Comparison of ENCODE assay signal across 21 mouse cellular contexts in genomic region chr9:92601551-92601950, GRCm38 (mm10). TPM values are rescaled to one million over a fixed set of nuclear protein-coding genes. Genes with fewer than 3 reads are reported as not detected.
DNase-seq lines count a peak whose midpoint lies in the region; ATAC-seq and TF ChIP-seq lines count a peak whose summit lies in the region.
"Had no signal": no experiment of that assay in that cellular context is flagged by ENCODE, and none has a peak within 500 bp of the region (broad histone marks: within the 10 kb centered on the region; RNA-seq: fewer than 3 reads in every experiment).

No protein-coding gene starts in this region.

- no peak for DNase-seq in hindbrain, postnatal 0 days (ENCODE audit: low spot score)
- DNase-seq in retina, postnatal 1 day, result peak; percentile 87
- no peak for DNase-seq in retina, embryonic 14.5 days (ENCODE audit: low spot score)
- no peak for DNase-seq in layer of hippocampus, postnatal 10 days (ENCODE audit: low spot score in 2 of 2)
- DNase-seq: adrenal gland, adult 8-10 months; adrenal gland, postnatal 14 days; adrenal gland, postnatal 36 days; cerebellum, adult 11-12 months; cerebellum, adult 2 months; cerebellum, adult 9-10 months; cerebellum, postnatal 10 days; cerebellum, postnatal 25 days; forebrain, postnatal 0 days had no signal

- no peak overlapping the region for H3K4me3 ChIP-seq in hindbrain, postnatal 0 days (ENCODE audit: low read length)
- H3K4me3 ChIP-seq in hindbrain, embryonic 12.5 days, result no peak overlapping the region
- H3K4me3 ChIP-seq: embryonic facial prominence, embryonic 10.5 days; embryonic facial prominence, embryonic 12.5 days; forebrain, embryonic 13.5 days; forebrain, embryonic 15.5 days had no signal

- no peak for TF ChIP-seq CTCF in hindbrain, postnatal 0 days (IDR thresholded peaks at IDR 0.05; ENCODE audit: low read depth)

- no peak overlapping the region for H3K9ac ChIP-seq in hindbrain, postnatal 0 days (replicated peaks; ENCODE audit: low read length)
- H3K9ac ChIP-seq in hindbrain, embryonic 12.5 days, result no peak overlapping the region
- H3K9ac ChIP-seq: embryonic facial prominence, embryonic 12.5 days; forebrain, embryonic 13.5 days; forebrain, embryonic 15.5 days; forebrain, postnatal 0 days had no signal

- 0 out of 2 replicates have a peak, but pooled peaks have one; percentile 29 for ATAC-seq in hindbrain, postnatal 0 days
- ATAC-seq in hindbrain, embryonic 12.5 days (ENCODE audit: low FRiP score), result no peak
- ATAC-seq: activated CD4-positive, CD25-positive, alpha-beta regulatory T cell, adult 4 months; forebrain, embryonic 13.5 days; forebrain, embryonic 15.5 days; forebrain, postnatal 0 days; Patski had no signal

- H3K4me1 ChIP-seq in hindbrain, postnatal 0 days (ENCODE audit: insufficient read depth, low read length), result no peaks in the 10 kb centered on the region
- no peaks in the 10 kb centered on the region for H3K4me1 ChIP-seq in hindbrain, embryonic 12.5 days
- H3K4me1 ChIP-seq: embryonic facial prominence, embryonic 12.5 days; forebrain, embryonic 13.5 days; forebrain, embryonic 15.5 days had no signal

- H3K9me3 ChIP-seq in hindbrain, postnatal 0 days (ENCODE audit: low read length), result no peaks in the 10 kb centered on the region
- no peaks in the 10 kb centered on the region for H3K9me3 ChIP-seq in hindbrain, embryonic 12.5 days (replicated peaks)
- H3K9me3 ChIP-seq: embryonic facial prominence, embryonic 10.5 days; embryonic facial prominence, embryonic 12.5 days; forebrain, embryonic 13.5 days; forebrain, embryonic 15.5 days had no signal

- WGBS in hindbrain, postnatal 0 days, result 70% methylated on average over 5 of the region's 5 CpGs
- 83% methylated on average over 5 of the region's 5 CpGs for WGBS in hindbrain, embryonic 12.5 days

- H3K36me3 ChIP-seq in hindbrain, postnatal 0 days (ENCODE audit: insufficient read depth, low read length), result no peaks in the 10 kb centered on the region; the same call in 1 of the 2 replicates
- H3K36me3 ChIP-seq in hindbrain, embryonic 12.5 days, result peaks cover 3% of the 10 kb centered on the region; the same call in 1 of the 2 replicates
- H3K36me3 ChIP-seq: forebrain, embryonic 15.5 days had no signal

- no peaks in the 10 kb centered on the region for H3K27me3 ChIP-seq in hindbrain, postnatal 0 days (ENCODE audit: insufficient read depth, low read length)
- no peaks in the 10 kb centered on the region for H3K27me3 ChIP-seq in hindbrain, embryonic 12.5 days
- H3K27me3 ChIP-seq: embryonic facial prominence, embryonic 12.5 days; forebrain, embryonic 13.5 days; forebrain, embryonic 15.5 days; Patski had no signal

- no peak overlapping the region for H3K27ac ChIP-seq in hindbrain, postnatal 0 days
- no peak overlapping the region for H3K27ac ChIP-seq in hindbrain, embryonic 12.5 days
- H3K27ac ChIP-seq: embryonic facial prominence, embryonic 10.5 days; embryonic facial prominence, embryonic 12.5 days; forebrain, embryonic 13.5 days; forebrain, embryonic 15.5 days had no signal

- no peak overlapping the region for H3K4me2 ChIP-seq in hindbrain, postnatal 0 days (ENCODE audit: low read depth, low read length)
- H3K4me2 ChIP-seq in hindbrain, embryonic 12.5 days (replicated peaks), result no peak overlapping the region
- H3K4me2 ChIP-seq: embryonic facial prominence, embryonic 12.5 days; forebrain, embryonic 13.5 days; forebrain, embryonic 15.5 days had no signal

RNA-seq across cellular contexts. Expression of gene Plod2, which starts 59.5 kb away (rescaled TPM):
- total RNA-seq in hindbrain, postnatal 0 days (2014; rRNA removed), result 7.6 and 14.1 TPM in 2 replicates
- 7.1 and 9.9 TPM in 2 replicates for polyA plus RNA-seq in hindbrain, postnatal 0 days (2015; fragmentation: Nextera tagmentation; extraction: Ambion mirVana)
- 48.6 and 58.2 TPM in 2 replicates for polyA plus RNA-seq in hindbrain, embryonic 12.5 days (2016; fragmentation: Nextera tagmentation; extraction: Ambion mirVana)
- 10 to 100 TPM; 15.5 TPM for total RNA-seq in layer of hippocampus, postnatal 10 days (2021)
- total RNA-seq: MEL had no signal
